Mouse (Mus musculus) retina, postnatal 7 days (tissue): ENCODE measurements around the gene Tex19.1.
"Not testable (repeated sequence)": the region's sequence is repeated elsewhere in the genome, so short reads cannot be mapped to it uniquely, and the experiment has no call there.

Source experiments
- DNase-seq: peaks from one replicate; pipeline ENCODE4 v3.0.0-alpha.2; 2012; ENCODE audit warnings: low read depth, low spot score

Tex19.1 gene

DNA sequence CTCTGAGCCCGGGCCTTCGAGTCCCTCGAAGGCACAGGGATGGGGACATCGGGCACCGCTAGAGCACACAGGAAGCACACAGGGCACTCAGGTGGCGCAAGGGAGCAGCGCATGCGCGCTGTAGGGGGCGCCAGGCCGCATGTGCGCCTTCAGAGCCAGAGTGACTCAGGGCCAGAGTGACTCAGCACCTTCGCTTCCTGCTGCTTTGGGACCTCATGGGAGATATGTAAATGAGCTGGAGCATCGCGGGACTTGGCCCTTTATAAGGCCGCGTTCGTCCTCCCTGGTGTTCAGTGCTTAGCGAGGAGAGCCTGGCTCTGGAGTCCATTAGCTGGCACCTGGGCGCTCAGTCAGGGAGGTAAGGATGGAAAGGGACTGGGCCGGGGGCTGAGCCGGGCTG, at the start of gene Tex19.1:
Gene Tex19.1 (plus strand): TSS at position 279 of the 400 bp plus-strand sequence.
- DNase-seq = no peak

DNA sequence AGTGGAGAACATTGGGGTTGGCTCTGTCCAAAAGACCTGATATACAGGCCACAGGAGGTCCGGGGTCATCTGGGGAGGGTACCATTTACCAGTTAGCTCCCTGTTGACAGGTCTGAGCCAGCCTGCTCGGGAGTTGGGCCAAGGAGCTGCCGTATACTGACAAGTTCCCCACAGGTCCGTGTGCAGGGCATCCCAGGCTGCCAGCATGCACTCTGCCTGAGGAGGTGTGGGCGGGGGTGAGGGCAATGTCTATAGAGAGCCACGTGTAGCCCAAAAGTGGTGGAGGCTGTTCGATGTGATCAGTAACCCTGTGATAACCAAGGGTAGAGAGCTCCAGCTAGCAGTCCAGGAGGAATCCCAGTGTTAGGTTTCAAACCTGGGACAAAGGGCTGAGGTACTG, 46.2 kb upstream of the Tex19.1 start:
- DNase-seq = no peak

DNA sequence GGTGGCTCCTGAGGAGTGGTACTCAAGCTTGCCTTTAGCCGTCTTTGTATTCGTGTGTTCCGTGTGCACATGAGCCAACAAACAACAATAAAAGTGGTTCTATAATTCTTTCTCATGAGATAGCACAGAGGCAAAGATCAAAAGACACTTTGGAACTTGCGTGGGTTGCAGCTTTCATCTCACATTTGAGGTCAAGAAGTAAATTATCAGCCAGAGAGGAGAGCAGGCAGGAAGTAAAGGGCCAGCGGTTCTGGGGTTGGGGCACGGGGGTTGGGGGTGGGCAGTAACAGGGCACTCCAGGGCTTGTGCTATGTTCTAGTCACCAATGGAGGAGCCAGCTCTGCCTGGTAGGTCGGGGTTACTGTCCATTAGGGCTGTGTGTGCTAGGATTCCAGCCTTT, 45.3 kb upstream of the Tex19.1 start:
- DNase-seq = no peak

DNA sequence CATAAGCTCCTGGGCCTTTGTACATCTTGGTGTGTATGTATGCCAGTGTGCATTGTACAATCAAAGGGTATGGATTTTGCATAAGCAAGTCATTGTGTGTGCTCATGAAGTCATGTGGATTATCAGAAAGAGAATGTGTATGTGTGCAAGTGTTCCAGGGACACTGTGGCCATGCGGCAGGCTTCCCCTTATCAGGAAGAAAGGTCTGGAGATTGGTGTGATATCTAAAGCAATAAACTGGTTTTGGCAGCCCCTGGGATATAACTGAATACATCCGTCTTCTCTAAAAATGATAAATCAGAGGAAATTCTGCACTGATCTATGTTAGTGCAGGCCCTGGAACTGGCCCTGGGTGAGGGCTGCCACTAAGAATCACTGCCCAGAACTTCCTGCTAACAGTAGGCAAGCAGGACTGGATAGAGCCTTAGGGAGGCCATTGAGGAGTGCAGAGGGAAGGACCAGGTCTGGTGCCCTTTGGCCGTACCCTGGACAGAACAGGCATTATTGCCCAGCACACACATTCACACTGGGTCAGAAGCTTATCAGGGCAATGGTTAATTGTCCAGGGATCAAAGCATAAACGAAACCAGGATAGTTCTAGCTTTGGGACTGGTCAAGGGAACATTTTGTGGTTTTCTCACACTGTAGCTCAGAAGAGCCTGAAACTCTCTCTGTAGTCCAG, 44.7 kb upstream of the Tex19.1 start:
- no peak for DNase-seq

DNA sequence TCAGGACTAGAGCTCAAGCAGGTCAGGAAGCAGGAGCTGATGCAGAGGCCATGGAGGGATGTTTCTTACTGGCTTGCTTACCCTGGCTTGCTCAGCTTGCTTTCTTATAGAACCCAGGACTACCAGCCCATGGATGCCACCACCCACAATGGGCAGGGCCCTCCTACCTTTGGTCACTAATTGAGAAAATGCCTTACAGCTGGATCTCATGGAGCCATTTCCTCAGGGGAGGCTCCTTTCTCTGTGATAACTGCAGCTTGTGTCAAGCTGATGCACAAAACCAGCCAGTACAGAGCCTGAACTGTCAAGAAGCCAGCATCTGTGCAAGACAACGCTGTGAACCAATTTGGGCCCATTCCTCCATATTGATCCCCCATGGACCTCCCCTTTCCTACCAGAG, 38.7 kb upstream of the Tex19.1 start:
- not testable (repeated sequence) for DNase-seq

DNA sequence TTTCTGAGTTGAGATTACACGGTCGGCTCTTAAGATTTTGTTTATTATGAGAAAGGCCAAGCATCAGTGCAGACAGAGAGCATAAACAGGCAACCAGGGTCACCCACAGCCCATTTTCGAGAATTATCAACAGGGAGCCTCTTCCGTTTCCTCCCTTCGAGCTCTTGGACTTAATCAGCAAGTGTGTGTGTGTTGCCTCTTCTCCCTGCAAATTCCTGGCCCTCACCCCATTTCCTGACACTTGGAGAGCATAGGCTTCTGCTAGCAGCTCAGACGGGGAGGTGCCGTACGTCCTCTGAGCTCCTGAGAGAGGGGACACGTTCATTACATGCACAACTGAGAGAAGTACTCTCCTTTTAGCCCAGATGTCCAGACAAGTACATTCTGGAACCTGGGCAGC, 37.9 kb upstream of the Tex19.1 start:
- DNase-seq = no peak

DNA sequence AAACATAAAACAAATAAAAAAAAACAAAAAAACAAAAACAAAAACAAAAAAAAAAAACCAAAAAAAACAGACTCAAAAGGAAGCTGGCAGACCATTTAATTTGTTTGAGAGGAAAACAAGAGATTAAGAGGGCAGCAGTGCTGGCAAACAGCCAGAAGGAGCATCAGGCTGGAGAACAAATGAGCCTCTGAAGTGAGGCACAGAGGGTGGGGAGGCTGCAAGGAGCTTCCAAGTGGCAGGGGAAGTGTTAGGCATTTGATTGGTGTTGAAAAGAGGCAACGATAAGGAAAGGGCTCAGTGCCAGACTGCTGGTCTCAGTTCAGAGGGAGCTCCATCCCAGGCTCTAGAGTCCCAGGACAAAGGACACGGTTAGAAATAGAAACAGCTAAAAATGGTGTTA, 36.0 kb upstream of the Tex19.1 start:
- peak; percentile 3 for DNase-seq

DNA sequence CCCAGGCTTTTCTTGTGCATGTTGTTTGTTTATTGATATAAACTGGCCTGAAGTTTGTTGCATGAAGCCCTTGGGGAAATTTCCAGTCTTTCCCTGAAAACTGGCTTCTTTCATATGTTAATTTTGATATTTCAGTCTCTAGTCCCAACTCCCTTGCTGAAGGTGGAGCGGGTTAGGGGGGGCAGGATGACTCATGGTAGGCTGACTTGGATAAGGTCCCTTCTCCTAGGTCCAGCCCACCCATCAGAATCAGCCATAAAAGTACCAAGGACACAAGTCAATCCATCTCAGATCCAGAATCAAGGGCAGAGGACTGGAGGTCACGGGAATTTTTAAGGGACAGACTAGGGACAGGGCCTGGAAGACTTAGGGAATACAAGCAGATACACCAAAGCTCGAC, 34.9 kb upstream of the Tex19.1 start:
- no peak for DNase-seq

DNA sequence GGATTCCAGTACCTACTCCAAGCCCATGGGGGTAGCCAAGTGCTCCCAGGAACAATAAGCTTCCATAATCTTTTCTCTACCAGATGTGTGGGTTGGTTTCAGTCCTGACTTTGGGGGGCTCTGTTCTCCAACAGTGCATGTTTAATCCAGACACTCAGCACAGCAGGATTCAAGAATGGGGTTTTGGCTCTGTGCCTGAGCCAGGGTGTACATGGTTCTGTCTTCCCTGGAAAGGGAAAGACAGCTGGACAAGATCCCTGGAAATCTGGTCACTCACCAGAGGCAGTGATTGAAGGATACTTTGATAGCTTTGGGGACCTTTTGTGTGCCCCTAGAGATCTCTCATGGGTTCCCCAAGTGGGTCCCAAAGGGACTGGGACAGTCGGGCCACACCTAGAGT, 34.3 kb upstream of the Tex19.1 start:
- no peak for DNase-seq

DNA sequence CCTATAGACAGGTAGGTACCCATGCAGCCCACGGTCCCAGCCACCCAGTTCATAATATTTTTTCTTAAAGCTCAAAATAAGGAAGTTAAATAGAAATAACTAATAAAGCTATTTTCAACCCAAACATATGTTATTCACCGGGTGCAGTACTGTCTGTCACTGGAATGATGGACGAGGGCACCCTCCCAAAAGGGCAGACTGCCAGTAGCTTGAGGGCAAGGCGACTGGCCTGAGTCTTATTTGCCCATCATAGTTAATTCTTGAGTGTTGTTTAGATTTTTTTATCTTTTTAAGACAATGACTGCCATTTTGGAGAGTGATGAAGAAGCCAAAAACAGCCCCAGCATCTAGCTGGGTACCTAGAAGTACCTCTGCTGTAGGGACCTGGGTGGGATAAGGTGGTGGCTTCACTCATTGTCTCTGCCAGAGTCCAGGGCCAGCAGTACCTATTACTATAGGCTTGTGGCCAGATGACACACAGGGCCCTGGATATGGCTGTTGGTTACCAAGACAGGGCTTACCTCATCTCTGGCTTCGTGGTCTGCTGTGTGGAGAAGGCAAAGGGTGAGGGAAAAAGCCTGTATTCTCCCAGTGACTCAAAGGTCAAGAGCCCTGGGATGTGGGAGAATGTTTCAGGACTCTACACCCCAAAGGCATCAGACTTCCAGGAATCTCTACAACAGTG, 33.7 kb upstream of the Tex19.1 start:
- no peak for DNase-seq

DNA sequence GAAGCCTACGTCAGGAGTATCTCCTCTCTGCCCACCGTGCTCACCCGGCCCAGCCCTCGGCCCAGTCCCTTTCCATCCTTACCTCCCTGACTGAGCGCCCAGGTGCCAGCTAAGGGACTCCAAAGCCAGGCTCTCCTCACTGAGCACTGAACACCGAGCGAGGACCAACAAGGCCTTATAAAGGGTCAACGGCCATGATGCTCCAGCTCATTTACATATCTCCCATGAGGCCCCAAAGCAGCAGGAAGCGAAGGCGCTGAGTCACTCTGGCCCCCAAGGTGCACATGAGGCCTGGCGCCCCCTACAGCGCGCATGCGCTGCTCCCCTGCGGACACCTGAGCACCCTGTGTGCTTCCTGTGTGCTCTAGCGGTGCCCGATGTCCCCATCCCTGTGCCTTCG, 27.8 kb upstream of the Tex19.1 start:
- no peak for DNase-seq

DNA sequence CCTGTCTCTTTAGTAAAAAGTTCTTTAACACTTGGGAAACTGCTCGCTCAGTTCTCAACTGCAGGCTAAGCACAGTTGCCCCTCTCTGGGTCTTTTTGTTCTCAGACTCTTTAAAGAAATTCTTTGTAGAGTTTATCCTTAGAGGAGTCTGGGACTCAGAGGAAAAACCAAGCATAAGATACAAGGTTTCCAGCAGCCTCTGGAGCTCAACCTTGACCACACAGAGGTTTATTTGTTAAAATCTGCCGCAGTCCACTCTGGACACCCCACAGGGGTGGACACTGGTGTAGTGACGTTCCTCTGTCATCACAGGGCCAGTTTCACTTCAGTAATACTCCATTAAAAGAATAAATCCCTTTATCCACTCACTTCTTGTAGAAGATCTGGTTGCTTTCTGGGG, 27.4 kb upstream of the Tex19.1 start, which contains the start of gene Tex19.2:
Gene Tex19.2 (minus strand): TSS at position 101 of the 400 bp plus-strand sequence.
- no peak for DNase-seq

DNA sequence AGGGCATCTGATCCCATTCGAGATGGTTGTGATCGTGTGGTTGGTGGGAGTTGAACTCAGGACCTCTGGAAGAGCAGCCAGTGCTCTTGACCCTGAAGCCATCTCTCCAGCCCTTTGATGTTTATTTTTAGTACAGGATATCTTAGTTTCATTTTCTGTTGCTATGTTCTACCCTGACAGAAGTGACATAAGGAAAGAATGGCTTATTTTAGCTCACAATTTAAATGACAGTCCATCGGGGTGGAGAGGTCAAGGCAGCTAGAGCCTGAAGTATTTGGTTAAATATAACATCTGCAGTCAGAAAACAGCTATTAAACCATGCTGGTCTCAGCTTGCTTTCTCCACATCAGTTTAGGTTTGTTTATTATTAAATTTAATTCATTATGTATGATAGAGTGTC, 24.8 kb upstream of the Tex19.1 start:
- no peak for DNase-seq

DNA sequence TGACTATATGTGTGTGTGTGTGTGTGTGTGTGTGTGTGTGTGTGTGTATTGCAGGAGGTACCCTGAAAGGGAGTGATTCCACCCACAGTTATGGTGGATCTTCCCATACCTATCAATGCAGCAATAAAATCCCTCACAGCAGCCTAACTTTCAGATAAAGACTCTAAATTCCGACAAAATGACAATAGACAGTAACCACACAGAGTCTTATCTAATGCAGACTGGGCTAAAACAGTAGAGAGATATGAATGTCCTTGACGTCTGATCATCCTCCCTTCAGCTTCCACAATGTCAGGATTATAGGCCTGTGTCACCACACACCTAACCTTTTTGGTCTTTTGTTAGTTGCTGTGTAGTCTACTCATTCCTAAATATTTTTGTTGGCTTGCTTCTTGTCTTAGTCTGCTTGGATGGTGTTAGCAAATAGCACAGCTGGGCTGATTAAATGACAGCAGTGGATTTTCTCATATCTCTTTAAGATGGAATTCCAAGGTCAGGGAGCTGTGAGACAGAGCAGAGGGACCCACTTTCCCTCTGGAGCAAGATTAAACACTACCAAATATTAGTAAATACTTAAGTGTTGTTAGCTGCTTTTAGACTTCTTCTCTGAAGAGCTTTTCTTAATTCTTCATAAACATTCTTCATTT, 23.8 kb upstream of the Tex19.1 start:
- no peak for DNase-seq

DNA sequence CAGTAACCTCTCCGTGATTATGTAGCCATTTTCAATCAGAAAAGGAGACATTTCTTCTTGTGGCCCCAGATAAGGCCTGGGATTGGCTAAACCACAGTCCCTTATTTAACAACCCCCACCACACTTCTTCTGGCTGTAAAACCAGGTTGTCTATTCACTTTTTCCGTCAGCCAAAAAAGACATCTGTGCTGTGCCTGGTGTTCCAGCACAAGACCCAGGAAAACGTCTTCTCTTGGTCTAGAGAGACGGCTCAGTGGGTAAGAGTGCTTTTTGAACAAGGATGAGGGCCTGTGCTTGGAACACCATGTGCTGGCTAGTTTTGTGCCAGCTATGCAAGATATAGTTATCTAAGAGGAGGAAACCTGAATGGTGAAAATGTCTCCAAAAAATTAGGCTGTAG, 22.5 kb upstream of the Tex19.1 start:
- no peak for DNase-seq

DNA sequence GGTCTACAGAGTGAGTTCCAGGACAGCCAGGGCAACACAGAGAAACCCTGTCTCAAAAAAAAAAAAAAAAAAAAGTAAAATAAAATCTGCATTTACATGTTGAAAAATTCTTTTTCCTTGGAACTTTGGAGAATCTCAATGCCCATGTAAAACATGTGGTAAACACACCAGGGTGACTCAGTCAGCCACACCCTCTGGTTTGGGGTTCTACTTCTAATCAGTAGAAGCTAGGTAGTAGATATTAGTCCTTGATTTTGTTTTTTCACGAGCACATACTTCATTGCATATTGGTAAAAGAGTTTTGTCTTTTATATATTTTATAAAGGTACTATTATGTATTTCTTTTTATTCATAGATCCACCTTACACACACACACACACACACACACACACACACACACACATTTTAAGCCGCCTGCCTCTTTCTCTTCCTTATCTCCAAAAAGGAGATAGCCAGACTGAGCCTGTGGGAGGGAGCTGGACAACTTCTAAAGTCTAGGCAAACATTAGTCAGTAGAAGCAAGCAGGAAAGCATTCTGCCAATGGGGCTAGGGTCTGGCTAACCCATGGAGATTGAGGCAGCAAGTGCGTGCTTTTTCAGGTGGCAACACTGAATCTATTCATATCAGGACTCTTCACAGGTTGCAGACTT, 20.3 kb upstream of the Tex19.1 start:
- DNase-seq = no peak

DNA sequence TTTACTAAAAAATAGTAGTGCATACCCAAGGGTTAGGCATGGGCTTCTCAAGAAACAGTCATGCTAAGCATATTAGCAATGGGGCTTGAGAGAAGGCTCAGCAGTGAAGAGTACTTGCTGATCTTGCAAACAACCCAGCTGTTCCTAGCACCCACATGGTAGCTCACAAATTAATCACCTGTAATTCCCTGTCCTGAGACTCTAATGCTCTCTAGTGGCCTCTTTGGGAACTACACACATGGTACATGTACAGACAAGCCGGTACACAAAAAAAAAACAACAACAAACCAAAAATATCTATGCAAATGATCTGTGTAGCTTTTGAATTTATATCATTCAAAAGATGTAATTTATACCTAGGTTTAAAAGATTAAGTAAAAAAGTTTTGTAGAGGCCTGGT, 19.5 kb upstream of the Tex19.1 start:
- DNase-seq = no peak

DNA sequence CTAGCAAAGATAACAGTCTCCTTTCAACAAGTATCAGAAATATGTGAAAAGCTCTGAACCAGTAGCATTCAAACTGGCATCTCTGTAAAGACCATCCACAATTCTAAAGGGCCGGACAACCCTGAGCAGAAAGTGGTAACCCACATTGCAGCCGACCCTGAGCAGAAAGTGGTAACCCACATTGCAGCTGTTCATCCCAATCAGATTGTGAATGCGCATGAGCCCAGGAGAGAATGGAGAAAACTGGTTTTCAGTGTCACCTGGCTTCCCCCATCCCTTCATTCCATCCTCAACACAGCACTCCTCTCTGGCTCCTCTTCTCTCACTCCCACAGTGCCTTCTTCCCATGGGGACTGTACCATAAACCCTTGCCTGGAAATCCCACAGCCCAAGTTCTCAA, 18.5 kb upstream of the Tex19.1 start:
- DNase-seq = no peak

DNA sequence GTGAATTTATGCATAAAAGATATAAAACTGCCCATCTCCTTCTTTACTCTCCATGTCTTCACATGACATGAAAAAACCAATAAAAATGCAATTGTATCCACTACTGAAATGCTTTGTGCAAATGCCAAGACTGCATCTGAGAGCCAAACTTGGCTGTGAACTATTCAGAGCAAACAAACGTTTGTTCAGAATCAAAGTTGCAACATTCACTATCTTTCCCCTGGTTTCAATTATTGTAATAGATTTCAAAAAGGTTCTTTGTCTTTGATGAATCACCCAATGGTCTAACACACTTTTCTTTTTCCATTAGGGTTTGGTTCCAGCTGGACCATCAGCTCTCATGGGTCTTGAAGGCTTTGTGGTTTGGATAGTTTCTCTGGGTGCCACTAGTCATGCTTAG, 16.3 kb upstream of the Tex19.1 start:
- no peak for DNase-seq

DNA sequence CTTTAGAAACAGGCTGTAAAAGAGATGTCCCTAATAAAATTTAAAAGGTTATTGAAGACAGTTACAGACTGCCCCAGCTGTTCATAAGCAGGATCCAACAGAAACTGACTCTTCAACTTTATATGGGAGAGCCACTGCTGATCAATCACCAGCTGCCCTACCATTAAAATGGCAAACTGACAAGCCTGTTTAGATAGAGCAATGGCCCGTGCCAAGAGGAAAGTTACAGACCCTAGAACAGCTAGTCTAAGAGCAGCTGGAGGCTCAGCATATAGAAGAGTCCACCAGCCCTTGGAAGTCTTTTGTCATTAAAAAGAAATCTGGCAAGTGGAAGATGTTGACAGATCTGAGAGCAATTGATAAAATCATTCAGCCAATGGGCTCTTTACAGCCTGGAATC, 11.3 kb upstream of the Tex19.1 start:
- DNase-seq = no peak

DNA sequence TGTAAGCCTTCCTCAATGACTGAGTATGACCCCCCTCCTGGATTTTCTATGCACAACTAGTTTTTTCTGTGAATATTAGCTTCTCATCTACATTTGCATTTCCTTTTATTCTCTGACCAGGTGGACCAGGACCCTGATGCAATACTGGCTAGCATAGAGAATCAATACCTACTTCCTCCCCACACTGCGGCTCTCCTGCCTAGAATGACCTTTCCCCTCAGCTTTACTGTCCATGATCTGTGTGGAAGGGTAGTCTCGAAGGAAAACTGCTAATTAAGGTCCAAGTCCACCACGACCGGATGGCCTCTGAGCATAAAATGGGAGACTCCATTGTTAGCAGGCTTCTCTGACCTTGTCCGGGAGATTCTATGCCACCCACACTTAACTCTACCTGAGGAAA, 8.3 kb upstream of the Tex19.1 start:
- DNase-seq = no peak

DNA sequence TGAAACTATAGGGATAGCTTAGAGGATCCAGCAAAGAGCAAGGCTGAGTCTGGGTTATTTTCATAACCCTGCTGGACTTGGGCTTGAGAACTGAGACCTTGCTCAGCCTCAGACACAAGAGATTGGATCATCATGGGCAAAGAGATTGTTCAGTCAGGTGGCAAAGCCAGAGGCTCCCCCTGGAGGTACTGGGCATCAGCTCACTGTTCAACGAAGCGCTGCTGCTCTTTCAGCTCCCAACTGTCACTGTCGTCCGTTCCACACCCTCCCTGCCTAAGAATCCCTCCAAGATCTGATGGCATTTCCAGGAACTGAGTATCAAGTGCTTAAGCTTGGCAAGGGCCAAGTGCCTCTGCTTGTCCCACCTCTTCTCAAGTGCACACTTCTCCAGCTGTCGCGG, 7.2 kb upstream of the Tex19.1 start:
- no peak for DNase-seq
